Mouse (Mus musculus): Measurements from ENCODE around the gene Shroom3.

DNA sequence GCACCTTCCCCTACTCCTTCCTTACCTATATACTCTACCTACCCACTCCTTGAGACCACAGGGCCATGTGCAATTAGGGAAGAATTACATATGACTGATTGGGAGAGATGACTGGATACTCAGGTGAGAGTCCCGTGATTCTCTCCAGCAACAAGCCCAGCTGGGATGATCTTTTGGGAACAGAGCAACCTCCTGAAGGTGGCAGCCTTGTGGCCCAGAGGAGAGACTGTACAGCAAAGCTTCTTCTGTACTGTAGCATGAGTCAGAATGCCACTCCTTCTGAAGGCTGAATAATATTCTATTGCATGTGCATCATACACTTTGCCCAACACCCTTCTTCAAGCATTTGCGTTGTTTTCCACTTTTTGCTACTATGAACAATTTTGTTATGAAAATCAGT lies 319.4 kb downstream of the Shroom3 start:
- TF ChIP-seq POLR2A (IDR thresholded peaks at IDR 0.05; ENCODE audit: borderline replicate concordance, low read depth, low read length), result no peak
- no peak for TF ChIP-seq CTCF (IDR thresholded peaks at IDR 0.05; ENCODE audit: low read depth, low read length)

Data from bone marrow macrophage, adult 2 months (primary cell).